Comparison of ENCODE assay signal across 28 mouse cellular contexts in the genomic region with DNA sequence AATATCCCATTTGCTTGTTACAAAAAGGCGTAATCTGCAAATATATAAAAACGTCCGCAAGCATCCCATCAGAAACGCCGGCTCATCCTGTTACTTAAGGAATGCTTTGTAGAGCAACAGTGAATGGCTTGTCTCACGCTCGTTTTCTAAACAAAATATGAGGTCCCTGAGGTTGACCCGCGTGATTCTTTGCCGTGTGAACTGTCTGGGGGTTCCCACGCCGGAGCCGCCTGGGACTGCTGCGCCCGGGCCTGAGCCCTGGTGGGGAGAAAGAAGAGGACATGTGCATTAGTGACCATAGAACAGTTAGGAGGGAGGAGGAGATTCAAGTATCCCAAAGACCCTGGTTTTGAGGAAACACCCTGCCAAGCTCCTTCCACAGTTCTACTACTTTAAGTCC.
A peak's percentile ranks its signal among the peaks of the same experiment; 100 is the strongest.
DNase-seq lines count a peak whose midpoint lies in the region; ATAC-seq lines count a peak whose summit lies in the region.
"Had no signal": no experiment of that assay in that cellular context is flagged by ENCODE, and none has a peak within 500 bp of the region (broad histone marks: within the 10 kb centered on the region; RNA-seq: fewer than 3 reads in every experiment).

No protein-coding gene starts in this region.

- no peaks in the 10 kb centered on the region for H3K27me3 ChIP-seq in kidney, embryonic 15.5 days
- no peaks in the 10 kb centered on the region for H3K27me3 ChIP-seq in neural tube, embryonic 11.5 days (ENCODE audit: control insufficient read depth, insufficient read depth, low read length)
- no peaks in the 10 kb centered on the region for H3K27me3 ChIP-seq in forebrain, embryonic 12.5 days
- H3K27me3 ChIP-seq: embryonic facial prominence, embryonic 13.5 days; heart, embryonic 13.5 days had no signal

- H3K4me2 ChIP-seq in kidney, embryonic 15.5 days, result no peak overlapping the region
- H3K4me2 ChIP-seq in neural tube, embryonic 11.5 days (ENCODE audit: low read depth), result no peak overlapping the region
- no peak overlapping the region for H3K4me2 ChIP-seq in forebrain, embryonic 12.5 days
- H3K4me2 ChIP-seq: embryonic facial prominence, embryonic 13.5 days; heart, embryonic 13.5 days had no signal

- no peak overlapping the region for H3K4me3 ChIP-seq in kidney, embryonic 15.5 days (replicated peaks)
- no peak overlapping the region for H3K4me3 ChIP-seq in neural tube, embryonic 11.5 days (ENCODE audit: low read depth, low read length)
- H3K4me3 ChIP-seq in forebrain, embryonic 12.5 days (replicated peaks), result no peak overlapping the region
- H3K4me3 ChIP-seq: embryonic facial prominence, embryonic 13.5 days; forebrain, embryonic 10.5 days; heart, embryonic 13.5 days; myocyte had no signal

- H3K27ac ChIP-seq in kidney, embryonic 15.5 days, result peak overlapping the region; percentile 27; the same call in 1 of the 2 replicates
- peak overlapping the region; percentile 11; the same call in 1 of the 2 replicates for H3K27ac ChIP-seq in neural tube, embryonic 11.5 days (ENCODE audit: low read depth, low read length)
- H3K27ac ChIP-seq in forebrain, embryonic 12.5 days, result no peak overlapping the region
- H3K27ac ChIP-seq: embryonic facial prominence, embryonic 13.5 days; forebrain, embryonic 10.5 days; heart, embryonic 13.5 days; kidney, postnatal 0 days; liver, embryonic 14.5 days; macrophage had no signal

- no peak for ATAC-seq in kidney, embryonic 15.5 days (replicated peaks; ENCODE audit: low FRiP score)
- peak; percentile 53 for ATAC-seq in neural tube, embryonic 11.5 days (ENCODE audit: insufficient read depth, low FRiP score, low TSS enrichment)
- ATAC-seq in forebrain, embryonic 12.5 days (ENCODE audit: low FRiP score), result no peak
- ATAC-seq: forebrain, embryonic 16.5 days had no signal

- no peaks in the 10 kb centered on the region for H3K9me3 ChIP-seq in kidney, embryonic 15.5 days (replicated peaks)
- H3K9me3 ChIP-seq in neural tube, embryonic 11.5 days (ENCODE audit: control insufficient read depth, low read length), result no peaks in the 10 kb centered on the region
- H3K9me3 ChIP-seq in forebrain, embryonic 12.5 days, result no peaks in the 10 kb centered on the region
- H3K9me3 ChIP-seq: embryonic facial prominence, embryonic 13.5 days; forebrain, embryonic 10.5 days; heart, embryonic 13.5 days had no signal

- DNase-seq in kidney, adult 8-10 months, result no peak
- DNase-seq in embryo, embryonic 11 days, result peak; percentile 12
- DNase-seq in embryo, embryonic 9.5 days (ENCODE audit: extremely low spot score), result peak; percentile 11
- DNase-seq in neural tube, embryonic 11.5 days (ENCODE audit: low spot score), result peak; percentile 31
- DNase-seq in cerebellum, adult 9-11 months, result no peak
- DNase-seq: adrenal gland, postnatal 25 days; B cell, adult 2 months; cerebellum, adult 11-12 months; cerebellum, postnatal 10 days; heart, postnatal 10 days; kidney, adult 18-20 months; layer of hippocampus, postnatal 36 days; liver; lung, adult 2 months; lung, postnatal 10 days; right cerebral cortex, adult 18-20 months; spleen, adult 18-20 months; thymus, postnatal 14 days had no signal

- WGBS in kidney, embryonic 15.5 days, result 66% methylated on average over 15 of the region's 15 CpGs
- 35% methylated on average over 15 of the region's 15 CpGs for WGBS in neural tube, embryonic 11.5 days
- 83% methylated on average over 15 of the region's 15 CpGs for WGBS in forebrain, embryonic 12.5 days

- no peak overlapping the region for H3K9ac ChIP-seq in kidney, embryonic 15.5 days
- H3K9ac ChIP-seq in neural tube, embryonic 11.5 days (ENCODE audit: low read length), result no peak overlapping the region
- no peak overlapping the region for H3K9ac ChIP-seq in forebrain, embryonic 12.5 days
- H3K9ac ChIP-seq: embryonic facial prominence, embryonic 13.5 days; heart, embryonic 13.5 days; liver, embryonic 14.5 days had no signal

- H3K4me1 ChIP-seq in kidney, embryonic 15.5 days, result peaks cover 13% of the 10 kb centered on the region
- H3K4me1 ChIP-seq in neural tube, embryonic 11.5 days (ENCODE audit: control insufficient read depth, insufficient read depth, low read length), result peaks cover 13% of the 10 kb centered on the region
- peaks cover 9% of the 10 kb centered on the region; the same call in 1 of the 2 replicates for H3K4me1 ChIP-seq in forebrain, embryonic 12.5 days
- H3K4me1 ChIP-seq: embryonic facial prominence, embryonic 13.5 days; forebrain, embryonic 10.5 days; heart, embryonic 13.5 days had no signal

- H3K36me3 ChIP-seq in kidney, embryonic 15.5 days, result peaks cover 65% of the 10 kb centered on the region
- H3K36me3 ChIP-seq in neural tube, embryonic 11.5 days (ENCODE audit: control insufficient read depth, insufficient read depth, low read length), result peaks cover 6% of the 10 kb centered on the region; the same call in 1 of the 2 replicates
- H3K36me3 ChIP-seq in forebrain, embryonic 12.5 days (replicated peaks), result peaks cover 58% of the 10 kb centered on the region

Comparison
In these comparisons a context has a peak if more than half of its experiments do, and no peak if none do; other contexts are left out.
1. DNase-seq: peak in embryo, embryonic 11 days (single experiment), embryo, embryonic 9.5 days (single experiment) and neural tube, embryonic 11.5 days (single experiment); none in kidney, adult 8-10 months (0 of 2) and cerebellum, adult 9-11 months (single experiment).